Mouse (Mus musculus) neural tube, embryonic 13.5 days (tissue): Measurements from ENCODE around the gene Enho. TPM values are rescaled to one million over a fixed set of nuclear protein-coding genes. Genes with fewer than 3 reads are reported as not detected.

Experiments used
- ATAC-seq: fragments of 200-750 bp; cut with Nextera tagmentation; 2 replicates; pipeline ENCODE4 v1.8.0; 2017; ENCODE audit warnings: low read depth, mild to moderate bottlenecking, moderate TSS enrichment, moderate library complexity
- H3K27ac ChIP-seq: fragments of 300-500 bp; sonication (generic); replicated peaks from 2 replicates; pipeline ENCODE4 v1.5.1; 2015; ENCODE audit warnings: moderate library complexity, mild to moderate bottlenecking, inconsistent platforms
- H3K27me3 ChIP-seq: fragments of 300-500 bp; sonication (generic); 2 replicates; pipeline ENCODE4 v1.6.1; 2015; ENCODE audit warnings: mild to moderate bottlenecking, inconsistent platforms
- H3K36me3 ChIP-seq: fragments of 300-500 bp; sonication (generic); 2 replicates; pipeline ENCODE4 v1.6.1; 2015; ENCODE audit warnings: mild to moderate bottlenecking, inconsistent platforms
- H3K4me1 ChIP-seq: fragments of 300-500 bp; sonication (generic); replicated peaks from 2 replicates; pipeline ENCODE4 v1.6.1; 2015; ENCODE audit warnings: inconsistent platforms
- H3K4me2 ChIP-seq: fragments of 300-500 bp; sonication (generic); 2 replicates; pipeline ENCODE4 v1.6.1; 2015; ENCODE audit warnings: inconsistent platforms, mild to moderate bottlenecking, moderate library complexity
- H3K4me3 ChIP-seq: fragments of 300-500 bp; sonication (generic); 2 replicates; pipeline ENCODE4 v1.5.1; 2015; ENCODE audit warnings: mild to moderate bottlenecking, inconsistent platforms
- H3K9ac ChIP-seq: fragments of 300-500 bp; sonication (generic); 2 replicates; pipeline ENCODE4 v1.6.1; 2015; ENCODE audit warnings: moderate library complexity, mild to moderate bottlenecking, inconsistent platforms
- H3K9me3 ChIP-seq: fragments of 300-500 bp; sonication (generic); 2 replicates; pipeline ENCODE4 v1.6.1; 2016; ENCODE audit warnings: inconsistent platforms
- WGBS: fragments of 180-500 bp; shearing (Covaris S2); methylation state at CpG from one replicate; pipeline ENCODE4 v1.1.7; 2015; 5-methylcytosine and 5-hydroxymethylcytosine counted together
- polyA plus RNA-seq: library from polyadenylated mRNA; unstranded; fragments of >200 nt; fragmentation: Nextera tagmentation; extraction: Ambion mirVana; gene quantifications from 2 replicates; pipeline ENCODE4 v1.2.1, GENCODE M21; 2015

The Enho gene
- polyA plus RNA-seq, 1 experiment from 2014 or later = 81.9 TPM

DNA sequence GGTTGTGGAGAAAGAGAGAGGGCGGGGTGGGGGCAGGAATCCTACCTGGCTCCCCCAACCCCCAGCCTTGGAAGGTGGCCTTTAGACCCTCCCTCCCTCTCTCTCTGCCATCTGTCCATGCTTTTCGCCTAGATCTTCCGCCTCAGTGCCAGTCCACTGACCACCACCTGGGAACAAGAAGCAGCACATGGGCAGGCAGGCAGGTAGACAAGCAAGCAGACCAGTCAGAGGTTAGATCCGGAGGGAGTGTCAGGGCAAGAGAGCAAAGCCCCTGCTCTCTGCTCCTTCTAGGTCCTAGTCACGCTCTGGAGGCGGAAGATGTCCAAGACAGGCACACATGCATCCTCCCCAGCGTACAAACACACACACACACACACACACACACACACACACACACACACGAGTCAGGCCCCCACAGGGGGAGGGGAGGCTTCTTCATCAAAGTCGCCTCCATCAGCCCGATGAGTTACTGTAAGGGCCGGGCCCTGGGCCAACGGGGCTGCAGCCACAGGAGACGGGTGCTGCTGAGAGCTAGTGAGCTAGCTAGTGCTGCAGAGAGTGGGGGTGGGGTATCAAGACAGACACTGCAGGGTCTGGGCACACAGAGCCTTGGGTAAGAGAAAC, 37.0 kb upstream of the Enho start:
- Histone ChIP-seq H3K27ac (peak overlapping the region; percentile 75), H3K4me1 (peaks cover 92% of the 10 kb centered on the region), H3K27me3 (no peaks in the 10 kb centered on the region), H3K4me3 (no peak overlapping the region), H3K9me3 (no peaks in the 10 kb centered on the region), H3K4me2 (peak overlapping the region; percentile 6; the same call in 1 of the 2 replicates), H3K9ac (peak overlapping the region; percentile 52), H3K36me3 (no peaks in the 10 kb centered on the region)
- ATAC-seq = peak; percentile 72
- 27% methylated on average over 13 of the region's 13 CpGs for WGBS

DNA sequence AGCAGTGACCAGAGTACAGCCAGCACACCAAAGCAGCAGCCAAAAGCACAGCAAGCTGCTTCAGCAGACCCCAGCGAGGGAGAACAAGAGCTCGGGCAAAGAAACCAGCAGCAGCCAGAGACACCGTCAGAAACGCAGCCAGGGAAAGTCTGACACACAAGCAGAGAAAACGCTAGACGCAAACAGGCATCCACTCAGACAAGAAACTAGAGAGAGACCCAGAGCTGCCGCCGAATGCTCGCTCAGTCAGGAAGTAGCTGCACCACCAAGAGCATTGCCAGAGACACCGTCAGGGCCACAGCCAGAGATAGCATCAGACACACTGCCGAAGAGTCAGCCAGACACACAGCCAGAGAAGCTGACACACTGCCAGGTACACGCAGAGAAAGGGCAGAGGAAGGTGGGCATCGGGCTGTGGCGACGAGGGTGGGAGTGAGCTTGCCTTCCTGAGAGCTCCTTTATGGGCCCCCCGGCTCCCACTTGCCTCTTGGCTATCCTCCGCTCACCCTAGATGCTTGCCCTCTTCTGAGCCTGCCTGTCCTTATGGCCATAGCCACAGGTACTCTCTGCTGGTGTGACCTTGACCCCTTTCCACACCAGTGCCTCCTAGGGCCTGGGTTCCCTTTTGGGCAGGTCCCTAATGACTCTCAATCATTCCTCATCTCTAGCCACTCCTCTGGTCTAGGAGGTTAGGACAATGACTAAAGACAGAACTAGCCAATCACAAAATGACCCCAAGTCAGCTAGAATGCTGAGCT, 36.3 kb upstream of the Enho start:
- Histone ChIP-seq H3K4me1 (peaks cover 94% of the 10 kb centered on the region), H3K27ac (peak overlapping the region; percentile 75), H3K4me3 (no peak overlapping the region), H3K9me3 (no peaks in the 10 kb centered on the region), H3K9ac (peak overlapping the region; percentile 52), H3K4me2 (no peak overlapping the region; the same call in 1 of the 2 replicates), H3K27me3 (no peaks in the 10 kb centered on the region), H3K36me3 (no peaks in the 10 kb centered on the region)
- WGBS = 74% methylated on average over 17 of the region's 17 CpGs
- ATAC-seq = no peak

DNA sequence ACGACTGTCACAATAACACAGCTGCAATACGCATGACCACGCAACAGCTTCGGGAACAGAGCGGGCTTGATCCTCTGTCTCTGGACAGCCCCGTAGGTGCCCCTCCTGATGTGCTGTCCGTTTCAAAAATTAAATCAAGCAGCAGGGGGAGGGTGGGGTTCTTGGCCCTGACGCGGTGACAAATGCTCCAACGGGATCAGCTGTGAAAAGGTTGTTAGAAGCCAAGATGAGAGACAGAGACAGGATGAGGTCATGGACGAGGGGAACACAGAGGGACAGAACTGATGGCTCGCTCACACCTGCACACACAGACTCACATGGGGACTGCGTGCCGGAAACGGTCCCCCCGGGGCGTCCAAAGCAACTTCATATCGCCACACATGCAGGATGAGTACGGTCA, 33.1 kb upstream of the Enho start:
- Histone ChIP-seq H3K9ac (no peak overlapping the region; the same call in 1 of the 2 replicates), H3K27ac (peak overlapping the region; percentile 30; the same call in 1 of the 2 replicates), H3K9me3 (no peaks in the 10 kb centered on the region), H3K4me2 (no peak overlapping the region), H3K27me3 (no peaks in the 10 kb centered on the region), H3K36me3 (peaks cover 19% of the 10 kb centered on the region; the same call in 1 of the 2 replicates), H3K4me1 (peaks cover 79% of the 10 kb centered on the region), H3K4me3 (no peak overlapping the region)
- no peak for ATAC-seq
- WGBS = 40% methylated on average over 19 of the region's 19 CpGs

DNA sequence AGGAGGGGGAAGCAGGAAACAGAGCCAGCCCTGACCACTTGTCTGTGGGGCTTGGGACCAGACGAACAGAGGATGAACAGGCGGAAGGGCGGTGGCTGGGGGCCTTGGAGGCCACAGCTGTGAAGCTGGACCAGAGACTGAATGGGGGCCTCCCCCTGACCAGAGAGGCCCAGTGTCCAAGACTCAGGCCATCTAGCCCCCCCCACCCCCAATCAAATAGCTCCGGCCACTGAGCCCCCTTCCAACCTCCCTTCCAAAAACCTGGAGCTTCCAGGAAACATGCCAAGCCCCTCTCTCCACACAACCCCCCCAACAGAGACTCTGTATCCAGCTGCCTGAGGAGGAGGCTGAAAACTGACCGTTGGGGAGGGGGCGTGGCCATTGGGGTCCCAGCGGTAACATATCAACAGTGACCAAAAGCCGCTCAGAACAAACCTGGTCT, 32.4 kb upstream of the Enho start:
- Histone ChIP-seq H3K27me3 (no peaks in the 10 kb centered on the region), H3K27ac (peak overlapping the region; percentile 65; the same call in 1 of the 2 replicates), H3K4me3 (no peak overlapping the region), H3K9me3 (no peaks in the 10 kb centered on the region), H3K4me2 (peak overlapping the region; percentile 11; the same call in 1 of the 2 replicates), H3K9ac (peak overlapping the region; percentile 50), H3K36me3 (peaks cover 19% of the 10 kb centered on the region; the same call in 1 of the 2 replicates), H3K4me1 (peaks cover 73% of the 10 kb centered on the region)
- no peak for ATAC-seq
- 32% methylated on average over 8 of the region's 8 CpGs for WGBS

DNA sequence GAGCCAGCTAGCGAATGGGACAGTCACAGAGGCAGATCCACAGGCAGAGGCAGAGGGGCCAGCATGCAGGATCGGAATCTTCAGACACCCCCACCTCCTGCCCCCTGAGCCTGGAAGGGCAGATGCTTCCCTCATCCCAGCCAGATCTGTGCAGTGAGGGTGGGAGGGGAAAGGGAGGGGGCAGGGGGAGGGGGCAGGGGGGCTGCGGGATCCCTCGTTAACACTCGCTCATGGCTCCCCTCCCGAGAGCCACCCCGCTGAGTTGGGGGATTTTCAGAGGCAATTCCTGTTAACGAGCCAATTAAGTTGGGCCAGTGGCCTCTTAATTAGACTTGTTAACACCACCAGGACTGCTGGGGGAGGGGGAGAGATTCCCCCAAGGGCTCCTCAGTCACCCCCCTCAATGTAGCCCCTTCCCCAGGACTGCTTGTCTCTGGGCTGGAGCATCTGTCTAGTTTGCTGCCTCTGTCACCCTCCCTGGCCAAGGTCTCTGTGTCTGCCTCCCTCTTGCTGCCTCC, 31.9 kb upstream of the Enho start:
- 7% methylated on average over 8 of the region's 8 CpGs for WGBS

DNA sequence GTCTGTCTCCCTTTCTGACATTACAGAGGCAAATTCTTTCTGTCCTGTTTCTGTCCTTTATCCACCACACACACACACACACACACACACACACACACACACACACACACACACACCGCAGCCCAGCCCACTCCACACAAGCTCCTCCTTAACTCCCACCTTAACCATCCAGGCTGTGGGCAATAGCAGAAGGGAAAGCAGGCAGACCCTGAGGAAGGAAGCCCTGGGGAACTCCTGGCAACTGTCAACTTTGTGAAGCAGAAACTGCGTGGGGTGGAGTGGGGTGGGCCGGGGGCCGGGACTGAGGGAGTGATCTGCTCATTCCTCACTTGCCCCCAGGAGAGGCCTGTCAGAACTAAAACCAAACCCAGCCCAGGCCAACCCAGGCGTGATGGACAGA, 31.4 kb upstream of the Enho start:
- Histone ChIP-seq H3K27me3 (no peaks in the 10 kb centered on the region), H3K4me2 (no peak overlapping the region), H3K36me3 (peaks cover 22% of the 10 kb centered on the region; the same call in 1 of the 2 replicates), H3K27ac (0 out of 2 replicates have a peak overlapping the region, but pooled peaks have one; percentile 65), H3K9me3 (no peaks in the 10 kb centered on the region), H3K4me1 (peaks cover 62% of the 10 kb centered on the region), H3K4me3 (no peak overlapping the region), H3K9ac (peak overlapping the region; percentile 50)
- WGBS = 46% methylated on average over 5 of the region's 5 CpGs
- peak; percentile 14; the same call in 1 of the 2 replicates for ATAC-seq

More for the DNA sequence above, 31.9 kb upstream of the Enho start:
- Histone ChIP-seq H3K27ac (peak overlapping the region; percentile 65; the same call in 1 of the 2 replicates), H3K9ac (peak overlapping the region; percentile 50), H3K4me2 (peak overlapping the region; percentile 11; the same call in 1 of the 2 replicates), H3K27me3 (no peaks in the 10 kb centered on the region), H3K4me3 (no peak overlapping the region), H3K36me3 (peaks cover 19% of the 10 kb centered on the region; the same call in 1 of the 2 replicates), H3K9me3 (no peaks in the 10 kb centered on the region), H3K4me1 (peaks cover 68% of the 10 kb centered on the region)
- ATAC-seq = peak; percentile 51

DNA sequence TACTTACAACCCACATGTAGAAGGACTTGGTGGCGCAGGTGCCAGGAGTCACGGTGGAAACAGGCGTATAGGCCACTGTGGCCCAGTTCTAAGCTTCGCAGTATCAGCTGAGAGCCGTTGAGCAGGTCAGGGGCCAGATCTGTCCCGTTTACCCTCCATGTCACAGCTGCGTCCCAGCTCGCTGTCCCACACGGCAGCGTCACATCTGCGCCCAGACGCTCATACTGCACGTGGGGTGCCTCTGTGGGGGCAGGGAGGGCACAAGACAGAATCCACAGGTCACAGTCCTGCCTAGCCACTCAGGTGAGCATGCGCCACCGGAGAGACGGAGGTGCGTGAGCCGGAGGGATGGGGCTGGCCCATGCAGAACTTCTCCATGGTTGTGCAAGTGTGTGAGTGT, 30.7 kb upstream of the Enho start:
- Histone ChIP-seq H3K9me3 (no peaks in the 10 kb centered on the region), H3K27ac (no peak overlapping the region), H3K4me3 (no peak overlapping the region), H3K4me1 (peaks cover 56% of the 10 kb centered on the region), H3K27me3 (no peaks in the 10 kb centered on the region), H3K4me2 (no peak overlapping the region), H3K9ac (no peak overlapping the region), H3K36me3 (peaks cover 26% of the 10 kb centered on the region; the same call in 1 of the 2 replicates)
- WGBS = 77% methylated on average over 18 of the region's 18 CpGs
- ATAC-seq = no peak

DNA sequence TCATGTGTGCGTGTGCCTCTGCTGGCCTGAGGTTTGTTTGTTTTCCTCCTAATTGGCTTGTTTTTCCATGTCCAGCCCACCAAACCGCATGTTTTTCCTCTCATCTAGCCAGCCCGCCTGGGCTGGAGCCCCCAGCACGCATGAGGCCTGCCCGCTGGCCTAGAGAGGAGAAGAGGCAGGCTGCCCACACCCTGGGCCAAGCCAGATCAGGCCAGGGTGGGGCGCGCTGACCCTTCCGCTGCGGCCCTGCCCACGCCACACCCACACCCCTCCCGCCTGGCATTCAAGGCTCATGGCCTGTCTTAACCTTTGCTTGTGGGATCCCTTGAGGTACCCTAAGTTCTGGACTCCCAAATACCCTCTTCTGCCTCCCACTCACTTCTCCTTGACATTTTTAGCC, 26.5 kb upstream of the Enho start:
- H3K27ac ChIP-seq = no peak overlapping the region
- no peak overlapping the region for H3K4me3 ChIP-seq
- H3K9ac ChIP-seq = no peak overlapping the region
- no peak overlapping the region for H3K4me2 ChIP-seq
- WGBS = 78% methylated on average over 11 of the region's 11 CpGs
- H3K36me3 ChIP-seq = peaks cover 26% of the 10 kb centered on the region; the same call in 1 of the 2 replicates
- H3K9me3 ChIP-seq = no peaks in the 10 kb centered on the region
- H3K4me1 ChIP-seq = peaks cover 56% of the 10 kb centered on the region
- ATAC-seq = no peak
- H3K27me3 ChIP-seq = no peaks in the 10 kb centered on the region

DNA sequence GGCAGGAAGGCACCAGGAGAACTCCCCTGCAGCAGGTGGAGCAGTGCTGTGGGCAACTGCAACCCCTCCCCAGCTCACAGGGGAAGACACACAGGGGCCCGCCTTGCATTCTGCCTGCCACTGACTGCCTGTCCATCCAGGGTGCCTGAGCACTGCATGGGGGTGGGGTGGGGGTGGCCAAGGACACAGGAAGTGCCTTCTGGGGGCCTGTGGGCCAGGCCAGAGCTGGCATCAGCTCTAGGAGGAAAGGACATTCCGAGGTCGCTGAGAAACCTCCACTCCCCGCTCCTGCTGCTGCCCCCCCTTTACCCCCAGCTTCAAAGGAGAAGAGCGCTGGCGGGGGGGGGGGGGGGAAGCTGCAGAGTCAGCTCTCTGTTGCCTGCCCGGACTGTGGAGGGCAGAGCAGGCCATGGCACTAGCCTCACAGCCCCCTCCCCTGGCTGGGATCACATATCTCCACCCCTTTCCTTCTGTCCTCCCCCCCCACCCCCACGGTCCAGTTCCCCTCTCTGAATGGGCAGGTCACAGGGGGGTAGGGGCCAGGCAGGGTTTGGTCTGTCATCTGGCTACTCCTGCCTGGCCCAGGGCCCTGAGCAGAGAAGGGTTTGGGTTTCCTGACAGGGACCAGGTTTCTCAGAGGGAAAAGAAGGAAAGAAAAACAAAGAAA, 25.0 kb upstream of the Enho start:
- 8% methylated on average over 6 of the region's 8 CpGs for WGBS
- Histone ChIP-seq H3K4me3 (no peak overlapping the region), H3K4me1 (peaks cover 54% of the 10 kb centered on the region), H3K4me2 (no peak overlapping the region), H3K27me3 (no peaks in the 10 kb centered on the region), H3K27ac (peak overlapping the region; percentile 9), H3K36me3 (peaks cover 18% of the 10 kb centered on the region; the same call in 1 of the 2 replicates), H3K9me3 (no peaks in the 10 kb centered on the region), H3K9ac (peak overlapping the region; percentile 26; the same call in 1 of the 2 replicates)
- no peak for ATAC-seq

DNA sequence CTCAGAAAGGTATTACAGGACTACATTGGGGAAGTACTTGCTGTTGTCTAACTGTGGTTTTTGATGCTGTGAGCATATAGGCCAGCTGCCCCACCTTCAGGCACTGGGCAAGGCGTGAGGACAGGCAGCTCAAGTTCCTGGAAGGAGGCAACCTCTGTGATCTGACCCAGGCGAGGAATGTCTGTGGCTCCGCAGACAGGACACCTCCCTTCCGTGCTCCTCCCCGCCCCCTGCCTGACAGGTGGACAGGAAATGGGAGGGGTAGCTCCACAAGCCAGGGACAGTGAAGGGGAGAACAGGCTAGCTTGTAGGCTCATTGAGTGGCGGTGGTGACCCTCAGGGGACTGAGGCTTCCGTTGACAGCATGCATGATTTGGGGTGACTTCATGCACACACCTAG, 24.4 kb upstream of the Enho start:
- 56% methylated on average over 7 of the region's 7 CpGs for WGBS
- 0 out of 2 replicates have a peak overlapping the region, but pooled peaks have one; percentile 26 for H3K9ac ChIP-seq
- H3K4me2 ChIP-seq = no peak overlapping the region
- 0 out of 2 replicates have a peak overlapping the region, but pooled peaks have one; percentile 13 for H3K27ac ChIP-seq
- peaks cover 59% of the 10 kb centered on the region for H3K4me1 ChIP-seq
- no peak for ATAC-seq
- H3K27me3 ChIP-seq = no peaks in the 10 kb centered on the region
- H3K4me3 ChIP-seq = no peak overlapping the region
- H3K36me3 ChIP-seq = peaks cover 11% of the 10 kb centered on the region; the same call in 1 of the 2 replicates
- no peaks in the 10 kb centered on the region for H3K9me3 ChIP-seq

DNA sequence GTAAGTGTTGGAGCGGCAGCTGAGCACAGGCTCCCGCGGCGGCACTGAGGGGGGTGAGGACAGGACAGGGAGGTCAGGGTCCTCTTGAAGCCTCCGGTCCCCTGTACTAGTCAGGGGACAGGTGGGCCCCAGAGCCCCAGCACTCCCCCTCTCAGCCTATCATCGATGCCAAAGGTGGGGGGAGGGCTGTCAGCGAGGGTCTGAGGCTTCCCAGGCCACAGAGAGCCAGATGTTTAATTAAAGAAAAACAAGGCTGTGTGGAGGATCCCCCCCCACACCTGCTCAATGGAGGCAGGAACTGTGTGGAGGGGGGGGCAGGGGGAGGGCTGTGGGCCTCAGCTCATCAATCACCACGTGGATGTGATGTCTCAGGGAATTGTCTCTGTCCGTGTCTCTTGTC, 23.5 kb upstream of the Enho start:
- WGBS = 35% methylated on average over 9 of the region's 9 CpGs
- H3K9ac ChIP-seq = peak overlapping the region; percentile 31; the same call in 1 of the 2 replicates
- no peak for ATAC-seq

More for the DNA sequence above, 23.5 kb upstream of the Enho start:
- peaks cover 68% of the 10 kb centered on the region for H3K4me1 ChIP-seq
- no peaks in the 10 kb centered on the region for H3K9me3 ChIP-seq
- no peaks in the 10 kb centered on the region for H3K27me3 ChIP-seq
- 0 out of 2 replicates have a peak, but pooled peaks cover 7% of the 10 kb centered on the region for H3K36me3 ChIP-seq
- H3K27ac ChIP-seq = peak overlapping the region; percentile 24; the same call in 1 of the 2 replicates
- H3K4me2 ChIP-seq = no peak overlapping the region
- H3K4me3 ChIP-seq = no peak overlapping the region
